Mouse (Mus musculus): ENCODE data around the gene Gm10718.
"Not testable (repeated sequence)": the region's sequence is repeated elsewhere in the genome, so short reads cannot be mapped to it uniquely, and the experiment has no call there.

GRCm38 (mm10) chr9:3034299-3034698 lies 11.0 kb downstream of the Gm10718 start, which contains the start of gene Gm17535:
- TF ChIP-seq CHD2 (IDR thresholded peaks at IDR 0.05; ENCODE audit: low read depth, low read length); ZC3H11A (IDR thresholded peaks at IDR 0.05; ENCODE audit: borderline replicate concordance, low read depth, low read length): not testable (repeated sequence)
